Mouse (Mus musculus) brain, embryonic 14.5 days (tissue): ENCODE measurements around the gene Asna1.

Source experiments
- CTCF ChIP-seq: fragments of 200-500 bp; IDR thresholded peaks from 2 replicates; pipeline ENCODE4 v1.5.1; 2012; ENCODE audit warnings: inconsistent platforms, mild to moderate bottlenecking, moderate library complexity, borderline replicate concordance; ENCODE audit not compliant: insufficient read depth, insufficient read length; ENCODE audit errors: extremely low read depth
- POLR2A ChIP-seq: fragments of 200-500 bp; IDR thresholded peaks from 2 replicates; pipeline ENCODE4 v1.6.1; 2012; ENCODE audit warnings: mild to moderate bottlenecking, inconsistent platforms, borderline replicate concordance; ENCODE audit not compliant: poor library complexity, insufficient read depth, insufficient read length, severe bottlenecking; ENCODE audit errors: extremely low read depth

- TF ChIP-seq CTCF (no peak), POLR2A (no peak)
Measured at GRCm38 (mm10) chr8:85017209-85017608, 7.9 kb downstream of the Asna1 start.
